Mouse (Mus musculus): Measurements from ENCODE around the gene Tmem185a.
"Not testable (repeated sequence)": the region's sequence is repeated elsewhere in the genome, so short reads cannot be mapped to it uniquely, and the experiment has no call there.

Gene Tmem185a

GRCm38 (mm10) chrX:70476792-70477776, at the start of gene Tmem185a:
Gene Tmem185a (minus strand): TSS chrX:70477180.
- peak; percentile 80 for DNase-seq (ENCODE audit: low spot score)

GRCm38 (mm10) chrX:70514413-70514812, 37.4 kb upstream of the Tmem185a start:
- DNase-seq (ENCODE audit: low spot score), result not testable (repeated sequence)

- not testable (repeated sequence) for DNase-seq (ENCODE audit: low spot score)
Observed at GRCm38 (mm10) chrX:70487328-70487727, 10.3 kb upstream of the Tmem185a start.

GRCm38 (mm10) chrX:70482154-70482553, 5.2 kb upstream of the Tmem185a start:
- no peak for DNase-seq (ENCODE audit: low spot score)

GRCm38 (mm10) chrX:70478701-70479100, 1.7 kb upstream of the Tmem185a start:
- no peak for DNase-seq (ENCODE audit: low spot score)

- DNase-seq (ENCODE audit: low spot score), result no peak
Observed at GRCm38 (mm10) chrX:70475215-70475765, 1.7 kb downstream of the Tmem185a start.

GRCm38 (mm10) chrX:70466897-70467296, 10.1 kb downstream of the Tmem185a start:
- no peak for DNase-seq (ENCODE audit: low spot score)

GRCm38 (mm10) chrX:70465489-70465888, 11.5 kb downstream of the Tmem185a start:
- no peak for DNase-seq (ENCODE audit: low spot score)

GRCm38 (mm10) chrX:70463621-70464020, 13.4 kb downstream of the Tmem185a start:
- no peak for DNase-seq (ENCODE audit: low spot score)

- not testable (repeated sequence) for DNase-seq (ENCODE audit: low spot score)
Observed at GRCm38 (mm10) chrX:70452359-70452758, 24.6 kb downstream of the Tmem185a start.

- not testable (repeated sequence) for DNase-seq (ENCODE audit: low spot score)
Observed at GRCm38 (mm10) chrX:70425473-70425872, 51.5 kb downstream of the Tmem185a start.

All from ovary, postnatal 36 days (tissue).